Mouse (Mus musculus): ENCODE results near the gene Sstr2. TPM values are rescaled to one million over a fixed set of nuclear protein-coding genes. Genes with fewer than 3 reads are reported as not detected.

Gene Sstr2
- polyA plus RNA-seq, 1 experiment: 0.57 TPM

GRCm38 (mm10) chr11:113607556-113607955, 11.6 kb upstream of the Sstr2 start:
- Histone ChIP-seq H3K9ac (ENCODE audit: low read depth, poor library complexity, severe bottlenecking) (no peak overlapping the region), H3K27me3 (ENCODE audit: control insufficient read depth, insufficient read depth, low read length, poor library complexity, severe bottlenecking) (no peaks in the 10 kb centered on the region), H3K27ac (ENCODE audit: insufficient read depth, low read length) (no peak overlapping the region), H3K4me3 (ENCODE audit: low read depth, low read length) (no peak overlapping the region), H3K4me1 (ENCODE audit: control insufficient read depth, insufficient read depth, low read length) (no peaks in the 10 kb centered on the region), H3K36me3 (ENCODE audit: control insufficient read depth, insufficient read depth, low read length, poor library complexity, severe bottlenecking) (no peaks in the 10 kb centered on the region), H3K9me3 (replicated peaks; ENCODE audit: control insufficient read depth, insufficient read depth, low read length, poor library complexity, severe bottlenecking) (no peaks in the 10 kb centered on the region)
- TF ChIP-seq POLR2A (IDR thresholded peaks at IDR 0.05; ENCODE audit: insufficient read depth, low read length) (no peak), EP300 (IDR thresholded peaks at IDR 0.05; ENCODE audit: insufficient read depth, low read depth, low read length) (no peak), CTCF (IDR thresholded peaks at IDR 0.05; ENCODE audit: low read depth, low read length) (no peak)

GRCm38 (mm10) chr11:113609581-113609980, 9.6 kb upstream of the Sstr2 start:
- no peak overlapping the region for H3K9ac ChIP-seq (ENCODE audit: low read depth, poor library complexity, severe bottlenecking)
- H3K4me1 ChIP-seq (ENCODE audit: control insufficient read depth, insufficient read depth, low read length): no peaks in the 10 kb centered on the region
- no peak overlapping the region for H3K27ac ChIP-seq (ENCODE audit: insufficient read depth, low read length)
- H3K4me3 ChIP-seq (ENCODE audit: low read depth, low read length): no peak overlapping the region
- H3K27me3 ChIP-seq (ENCODE audit: control insufficient read depth, insufficient read depth, low read length, poor library complexity, severe bottlenecking): no peaks in the 10 kb centered on the region
- H3K36me3 ChIP-seq (ENCODE audit: control insufficient read depth, insufficient read depth, low read length, poor library complexity, severe bottlenecking): no peaks in the 10 kb centered on the region
- no peaks in the 10 kb centered on the region for H3K9me3 ChIP-seq (replicated peaks; ENCODE audit: control insufficient read depth, insufficient read depth, low read length, poor library complexity, severe bottlenecking)
- no peak for TF ChIP-seq POLR2A (IDR thresholded peaks at IDR 0.05; ENCODE audit: insufficient read depth, low read length)
- no peak for TF ChIP-seq EP300 (IDR thresholded peaks at IDR 0.05; ENCODE audit: insufficient read depth, low read depth, low read length)
- no peak for TF ChIP-seq CTCF (IDR thresholded peaks at IDR 0.05; ENCODE audit: low read depth, low read length)

DNA sequence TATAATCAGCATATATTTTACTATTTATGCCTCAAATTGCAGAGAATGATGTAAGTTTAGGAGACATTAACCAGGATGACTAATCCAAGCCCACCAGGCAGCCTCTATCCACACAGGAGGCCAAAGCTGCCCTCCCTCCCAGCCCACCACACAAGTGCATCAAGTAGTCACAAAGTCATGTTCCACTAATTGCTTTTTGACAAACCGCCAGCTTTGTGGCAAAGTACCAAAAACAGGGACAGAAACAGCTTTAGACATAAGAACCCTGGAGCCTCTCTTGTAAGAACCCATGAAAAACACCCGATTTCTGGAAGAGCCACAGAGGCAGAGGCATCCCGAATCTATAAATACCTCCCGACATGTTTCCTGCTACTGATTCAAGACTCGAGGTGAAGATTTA, 8.9 kb upstream of the Sstr2 start:
- H3K27ac ChIP-seq (ENCODE audit: insufficient read depth, low read length): no peak overlapping the region
- no peak overlapping the region for H3K4me3 ChIP-seq (ENCODE audit: low read depth, low read length)
- no peaks in the 10 kb centered on the region for H3K27me3 ChIP-seq (ENCODE audit: control insufficient read depth, insufficient read depth, low read length, poor library complexity, severe bottlenecking)
- H3K9ac ChIP-seq (ENCODE audit: low read depth, poor library complexity, severe bottlenecking): no peak overlapping the region
- H3K36me3 ChIP-seq (ENCODE audit: control insufficient read depth, insufficient read depth, low read length, poor library complexity, severe bottlenecking): no peaks in the 10 kb centered on the region
- no peak for TF ChIP-seq CTCF (IDR thresholded peaks at IDR 0.05; ENCODE audit: low read depth, low read length)
- no peak for TF ChIP-seq EP300 (IDR thresholded peaks at IDR 0.05; ENCODE audit: insufficient read depth, low read depth, low read length)
- TF ChIP-seq POLR2A (IDR thresholded peaks at IDR 0.05; ENCODE audit: insufficient read depth, low read length): no peak
- no peaks in the 10 kb centered on the region for H3K9me3 ChIP-seq (replicated peaks; ENCODE audit: control insufficient read depth, insufficient read depth, low read length, poor library complexity, severe bottlenecking)
- H3K4me1 ChIP-seq (ENCODE audit: control insufficient read depth, insufficient read depth, low read length): no peaks in the 10 kb centered on the region

DNA sequence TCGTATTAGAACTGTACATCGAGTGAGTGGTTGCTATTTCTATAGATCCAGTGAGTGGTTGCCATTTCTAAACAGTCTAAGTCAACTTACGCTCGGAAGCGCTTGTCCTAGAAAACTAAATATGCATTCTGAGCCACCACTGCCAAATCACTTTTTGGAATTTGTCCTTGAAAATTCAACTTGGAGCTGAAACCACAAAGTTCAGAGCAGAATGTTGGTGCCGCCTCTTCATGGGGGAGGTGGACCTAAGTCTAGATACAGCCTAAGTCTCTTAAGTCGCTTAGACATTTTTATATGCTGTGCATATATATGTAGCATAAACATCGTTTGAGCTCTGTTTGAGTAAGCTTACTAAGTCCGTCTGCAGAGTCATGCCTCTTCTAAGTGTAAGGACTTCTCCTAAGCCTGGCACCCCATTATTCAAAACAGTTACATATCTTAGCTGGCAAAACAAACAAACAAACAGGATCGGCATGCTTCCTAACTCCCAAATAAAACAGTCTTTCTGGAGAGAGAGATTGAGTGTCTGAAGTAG, 8.0 kb upstream of the Sstr2 start:
- Histone ChIP-seq H3K4me1 (ENCODE audit: control insufficient read depth, insufficient read depth, low read length) (no peaks in the 10 kb centered on the region), H3K27ac (ENCODE audit: insufficient read depth, low read length) (no peak overlapping the region), H3K4me3 (ENCODE audit: low read depth, low read length) (no peak overlapping the region), H3K36me3 (ENCODE audit: control insufficient read depth, insufficient read depth, low read length, poor library complexity, severe bottlenecking) (no peaks in the 10 kb centered on the region), H3K27me3 (ENCODE audit: control insufficient read depth, insufficient read depth, low read length, poor library complexity, severe bottlenecking) (no peaks in the 10 kb centered on the region), H3K9ac (ENCODE audit: low read depth, poor library complexity, severe bottlenecking) (peak overlapping the region; percentile 51; the same call in 1 of the 2 replicates), H3K9me3 (replicated peaks; ENCODE audit: control insufficient read depth, insufficient read depth, low read length, poor library complexity, severe bottlenecking) (no peaks in the 10 kb centered on the region)
- TF ChIP-seq CTCF (IDR thresholded peaks at IDR 0.05; ENCODE audit: low read depth, low read length) (no peak), EP300 (IDR thresholded peaks at IDR 0.05; ENCODE audit: insufficient read depth, low read depth, low read length) (no peak), POLR2A (IDR thresholded peaks at IDR 0.05; ENCODE audit: insufficient read depth, low read length) (no peak)

- Histone ChIP-seq H3K36me3 (ENCODE audit: control insufficient read depth, insufficient read depth, low read length, poor library complexity, severe bottlenecking) (no peaks in the 10 kb centered on the region), H3K9me3 (replicated peaks; ENCODE audit: control insufficient read depth, insufficient read depth, low read length, poor library complexity, severe bottlenecking) (no peaks in the 10 kb centered on the region), H3K9ac (ENCODE audit: low read depth, poor library complexity, severe bottlenecking) (peak overlapping the region; percentile 51), H3K27ac (ENCODE audit: insufficient read depth, low read length) (no peak overlapping the region), H3K4me1 (ENCODE audit: control insufficient read depth, insufficient read depth, low read length) (no peaks in the 10 kb centered on the region), H3K27me3 (ENCODE audit: control insufficient read depth, insufficient read depth, low read length, poor library complexity, severe bottlenecking) (no peaks in the 10 kb centered on the region), H3K4me3 (ENCODE audit: low read depth, low read length) (peak overlapping the region; percentile 58)
- TF ChIP-seq CTCF (IDR thresholded peaks at IDR 0.05; ENCODE audit: low read depth, low read length) (peak; percentile 84), EP300 (IDR thresholded peaks at IDR 0.05; ENCODE audit: insufficient read depth, low read depth, low read length) (no peak)
Observed at GRCm38 (mm10) chr11:113611664-113612611, 7.2 kb upstream of the Sstr2 start.

GRCm38 (mm10) chr11:113614476-113614875, 4.7 kb upstream of the Sstr2 start:
- Histone ChIP-seq H3K36me3 (ENCODE audit: control insufficient read depth, insufficient read depth, low read length, poor library complexity, severe bottlenecking) (no peaks in the 10 kb centered on the region), H3K27ac (ENCODE audit: insufficient read depth, low read length) (no peak overlapping the region), H3K9ac (ENCODE audit: low read depth, poor library complexity, severe bottlenecking) (no peak overlapping the region), H3K9me3 (replicated peaks; ENCODE audit: control insufficient read depth, insufficient read depth, low read length, poor library complexity, severe bottlenecking) (no peaks in the 10 kb centered on the region), H3K27me3 (ENCODE audit: control insufficient read depth, insufficient read depth, low read length, poor library complexity, severe bottlenecking) (no peaks in the 10 kb centered on the region), H3K4me3 (ENCODE audit: low read depth, low read length) (no peak overlapping the region), H3K4me1 (ENCODE audit: control insufficient read depth, insufficient read depth, low read length) (no peaks in the 10 kb centered on the region)
- TF ChIP-seq CTCF (IDR thresholded peaks at IDR 0.05; ENCODE audit: low read depth, low read length): no peak
- no peak for TF ChIP-seq EP300 (IDR thresholded peaks at IDR 0.05; ENCODE audit: insufficient read depth, low read depth, low read length)
